Mouse (Mus musculus) midbrain, postnatal 0 days (tissue): ENCODE results near the gene Rabep1. TPM values are rescaled to one million over a fixed set of nuclear protein-coding genes. Genes with fewer than 3 reads are reported as not detected.

Source experiments
- ATAC-seq: fragments of 200-750 bp; cut with Nextera tagmentation; 2 replicates; pipeline ENCODE4 v1.8.0; 2017; ENCODE audit warnings: moderate number of reproducible peaks, mild to moderate bottlenecking, moderate TSS enrichment, moderate library complexity; ENCODE audit not compliant: low FRiP score
- DNase-seq: peaks from one replicate; pipeline ENCODE4 v3.0.0-alpha.2; 2015; ENCODE audit warnings: low spot score
- H3K27ac ChIP-seq: fragments of 300-500 bp; sonication (generic); 2 replicates; pipeline ENCODE4 v1.5.1; 2014; ENCODE audit warnings: low read depth, mild to moderate bottlenecking, low read length, mixed read lengths
- H3K27me3 ChIP-seq: fragments of 300-500 bp; sonication (generic); 2 replicates; pipeline ENCODE4 v1.6.1; 2014; ENCODE audit warnings: low read length, control low read depth, mixed read lengths; ENCODE audit not compliant: insufficient read depth
- H3K36me3 ChIP-seq: fragments of 300-500 bp; sonication (generic); 2 replicates; pipeline ENCODE4 v1.6.1; 2014; ENCODE audit warnings: low read length, control low read depth, mixed read lengths; ENCODE audit not compliant: insufficient read depth
- H3K4me1 ChIP-seq: fragments of 300-500 bp; sonication (generic); 2 replicates; pipeline ENCODE4 v1.6.1; 2014; ENCODE audit warnings: mild to moderate bottlenecking, control low read depth, antibody characterized with exemption, low read length, mixed read lengths; ENCODE audit not compliant: insufficient read depth
- H3K4me2 ChIP-seq: fragments of 300-500 bp; sonication (generic); 2 replicates; pipeline ENCODE4 v1.6.1; 2014; ENCODE audit warnings: low read depth, mild to moderate bottlenecking, low read length, mixed read lengths; ENCODE audit not compliant: poor library complexity, severe bottlenecking
- H3K4me3 ChIP-seq: fragments of 300-500 bp; sonication (generic); 2 replicates; pipeline ENCODE4 v1.5.1; 2014; ENCODE audit warnings: low read depth, mild to moderate bottlenecking, low read length, moderate library complexity
- H3K9ac ChIP-seq: fragments of 300-500 bp; sonication (generic); replicated peaks from 2 replicates; pipeline ENCODE4 v1.6.1; 2014; ENCODE audit warnings: mild to moderate bottlenecking, low read length, moderate library complexity, mixed read lengths; ENCODE audit not compliant: poor library complexity, severe bottlenecking
- H3K9me3 ChIP-seq: fragments of 300-500 bp; sonication (generic); 2 replicates; pipeline ENCODE4 v1.6.1; 2016; ENCODE audit warnings: low read length, control low read depth
- CTCF ChIP-seq: IDR thresholded peaks from 2 replicates; pipeline ENCODE4 v1.5.1; 2016; ENCODE audit warnings: antibody characterized with exemption, mild to moderate bottlenecking
- WGBS: fragments of 180-500 bp; shearing (Covaris S2); extraction: QIAGEN DNeasy Blood & Tissue Kit; methylation state at CpG from one replicate; pipeline ENCODE4 v1.1.7; 2014; 5-methylcytosine and 5-hydroxymethylcytosine counted together
- polyA plus RNA-seq: library from polyadenylated mRNA; unstranded; fragments of >200 nt; fragmentation: Nextera tagmentation; extraction: Ambion mirVana; gene quantifications from 2 replicates; pipeline ENCODE4 v1.2.1, GENCODE M21; 2015
- total RNA-seq: library from RNA; depleted of rRNA; stranded (reverse); fragments of >200 nt; gene quantifications from 2 replicates; pipeline ENCODE4 v1.2.3, GENCODE M21; 2014

The Rabep1 gene
- total and polyA plus RNA-seq, 2 experiments from 2014 or later, result 66.4 to 116 TPM

DNA sequence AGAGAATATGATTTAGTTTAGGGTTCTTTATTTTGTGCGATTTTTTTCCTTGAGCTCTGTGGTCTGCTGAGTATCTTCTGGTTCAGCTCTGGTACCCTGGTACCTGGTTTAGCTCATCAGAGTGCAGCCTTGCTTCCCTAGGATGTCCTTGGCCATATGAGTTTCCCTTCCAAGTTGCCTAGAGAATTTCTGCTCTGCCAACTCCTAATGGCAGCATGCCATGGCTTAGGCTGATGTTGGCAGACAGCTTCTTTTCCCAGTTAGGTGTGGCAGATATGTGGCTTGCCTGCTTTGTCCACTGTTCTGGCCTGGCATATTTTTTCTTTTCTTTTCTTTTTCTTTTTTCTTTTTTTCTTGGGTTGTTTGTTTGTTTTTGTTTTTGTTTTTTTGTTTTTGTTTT, 25.8 kb downstream of the Rabep1 start:
- no peak overlapping the region for H3K4me2 ChIP-seq
- DNase-seq, result peak; percentile 75
- 100% methylated on average over 1 of the region's 1 CpGs for WGBS
- no peaks in the 10 kb centered on the region for H3K9me3 ChIP-seq
- H3K4me1 ChIP-seq, result no peaks in the 10 kb centered on the region; the same call in 1 of the 2 replicates
- H3K36me3 ChIP-seq, result no peaks in the 10 kb centered on the region
- no peak overlapping the region for H3K4me3 ChIP-seq
- H3K9ac ChIP-seq, result no peak overlapping the region
- TF ChIP-seq CTCF, result no peak
- H3K27ac ChIP-seq, result no peak overlapping the region
- no peak for ATAC-seq
- H3K27me3 ChIP-seq, result no peaks in the 10 kb centered on the region

DNA sequence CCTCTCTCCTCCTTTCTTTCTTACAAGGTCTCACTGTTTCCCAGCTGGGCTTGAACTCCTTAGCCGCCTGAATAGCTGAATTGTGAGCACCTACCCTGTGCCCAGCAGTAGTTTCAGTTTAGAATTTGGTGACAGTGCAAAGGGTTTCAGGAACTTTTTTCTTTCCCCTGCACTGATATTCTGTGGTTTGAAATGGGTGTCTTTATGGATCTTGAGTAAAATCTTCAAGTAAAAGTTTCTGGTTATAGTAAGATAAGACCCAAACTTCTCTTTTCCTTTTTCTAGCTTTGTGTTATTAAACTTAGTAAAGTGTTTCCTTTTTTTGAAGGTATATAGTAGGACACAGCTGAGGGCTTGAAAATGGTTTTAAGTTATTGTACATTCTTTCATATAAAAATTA, 26.5 kb downstream of the Rabep1 start:
- no peaks in the 10 kb centered on the region; the same call in 1 of the 2 replicates for H3K4me1 ChIP-seq
- no peak for TF ChIP-seq CTCF
- H3K9me3 ChIP-seq, result no peaks in the 10 kb centered on the region
- ATAC-seq, result no peak
- no peak overlapping the region for H3K9ac ChIP-seq
- no peak overlapping the region for H3K27ac ChIP-seq
- DNase-seq, result no peak
- no peak overlapping the region for H3K4me2 ChIP-seq
- no peaks in the 10 kb centered on the region for H3K36me3 ChIP-seq
- 76% methylated on average over 1 of the region's 1 CpGs for WGBS
- no peaks in the 10 kb centered on the region for H3K27me3 ChIP-seq
- no peak overlapping the region for H3K4me3 ChIP-seq

DNA sequence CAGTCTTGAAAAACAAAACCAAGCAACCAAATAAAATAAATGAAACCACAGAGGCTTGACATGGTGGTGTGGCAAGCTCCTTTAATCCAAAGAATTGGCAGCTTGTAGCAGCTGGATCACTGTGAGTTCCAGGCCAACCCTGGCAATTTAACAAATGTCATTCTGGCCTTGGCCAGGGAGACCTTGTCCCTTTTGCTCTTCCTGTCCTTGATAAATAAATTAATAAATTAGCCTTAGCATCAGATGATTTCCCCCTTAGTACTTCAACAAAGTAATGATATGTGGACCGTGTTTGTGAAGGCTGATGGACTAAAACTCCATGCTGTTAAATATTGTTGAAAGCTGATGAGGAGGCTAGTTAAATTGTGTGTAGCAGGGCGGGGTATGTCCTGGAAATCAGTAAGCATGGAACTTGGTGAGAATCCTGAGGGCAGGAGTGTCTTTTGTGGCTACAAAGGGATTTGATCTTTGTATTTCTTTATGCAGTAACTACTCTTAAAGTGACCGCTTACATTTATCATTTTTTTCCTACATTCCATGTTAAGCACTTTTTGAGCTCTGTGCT, 27.3 kb downstream of the Rabep1 start:
- TF ChIP-seq CTCF, result no peak
- Histone ChIP-seq H3K9ac (no peak overlapping the region), H3K36me3 (no peaks in the 10 kb centered on the region), H3K27me3 (no peaks in the 10 kb centered on the region), H3K4me1 (no peaks in the 10 kb centered on the region; the same call in 1 of the 2 replicates), H3K27ac (no peak overlapping the region), H3K9me3 (no peaks in the 10 kb centered on the region), H3K4me2 (no peak overlapping the region), H3K4me3 (no peak overlapping the region)
- peak; percentile 19 for DNase-seq
- WGBS, result 88% methylated on average over 3 of the region's 3 CpGs
- ATAC-seq, result no peak

DNA sequence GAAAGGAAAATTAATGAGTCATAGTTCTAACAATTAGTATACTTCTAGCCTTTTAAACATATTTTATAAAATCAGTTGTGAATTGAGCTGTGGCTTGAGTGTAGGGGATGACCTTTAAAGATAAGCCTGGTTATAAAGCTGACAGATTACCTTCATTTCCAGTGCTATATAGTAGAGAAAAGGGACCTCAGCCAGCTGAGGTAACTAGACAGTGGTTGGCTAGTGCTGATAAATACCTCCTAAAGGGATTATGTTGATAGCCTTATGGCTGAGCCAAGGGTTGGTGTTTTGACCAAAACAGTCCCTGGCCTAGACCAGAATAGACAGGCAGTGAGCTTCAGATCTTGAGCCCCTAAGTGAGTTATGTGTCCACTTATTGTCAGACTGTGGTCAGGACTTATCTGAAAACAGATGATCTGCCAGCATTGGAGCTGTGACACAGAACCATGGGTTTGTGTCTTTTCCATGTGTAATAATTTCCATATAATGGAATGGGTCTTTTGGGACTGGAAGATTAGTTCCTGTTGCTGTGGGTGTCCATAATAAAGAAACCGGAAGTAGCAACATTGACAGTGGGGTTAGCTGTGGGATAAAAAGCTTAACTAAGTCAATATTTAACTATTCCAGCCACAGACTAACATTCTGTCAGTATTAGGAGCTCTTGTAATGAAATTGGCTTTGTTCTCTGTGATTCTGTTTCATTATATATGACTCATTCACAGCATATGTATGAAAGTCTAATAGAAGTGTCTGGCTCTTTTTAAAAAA, 29.5 kb downstream of the Rabep1 start:
- H3K9me3 ChIP-seq, result no peaks in the 10 kb centered on the region
- no peaks in the 10 kb centered on the region for H3K27me3 ChIP-seq
- H3K4me1 ChIP-seq, result no peaks in the 10 kb centered on the region; the same call in 1 of the 2 replicates
- no peak overlapping the region for H3K4me2 ChIP-seq
- H3K4me3 ChIP-seq, result no peak overlapping the region
- DNase-seq, result no peak
- 52% methylated on average over 1 of the region's 1 CpGs for WGBS
- TF ChIP-seq CTCF, result no peak
- H3K36me3 ChIP-seq, result no peaks in the 10 kb centered on the region
- ATAC-seq, result no peak
- H3K9ac ChIP-seq, result no peak overlapping the region
- H3K27ac ChIP-seq, result no peak overlapping the region

DNA sequence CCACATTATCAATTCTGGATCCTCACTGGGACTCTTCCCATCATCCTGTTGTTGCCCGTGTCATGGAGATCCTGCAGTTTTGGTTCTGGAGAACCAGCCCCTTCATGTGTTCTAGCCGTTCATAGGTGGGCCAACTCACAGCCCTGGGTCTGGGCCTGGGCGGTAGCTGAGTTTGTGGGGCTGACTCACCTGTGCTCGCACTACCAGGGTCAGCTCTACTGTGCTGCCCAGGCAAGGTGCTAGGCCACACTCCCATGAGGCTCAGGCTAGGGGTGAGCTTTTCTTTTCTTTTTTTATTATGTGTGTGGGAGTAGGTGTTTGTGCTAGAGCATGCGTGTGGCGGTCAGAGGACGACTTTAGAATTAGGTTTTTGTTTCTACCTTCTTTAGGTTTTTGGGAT, 33.1 kb downstream of the Rabep1 start:
- H3K36me3 ChIP-seq, result no peaks in the 10 kb centered on the region
- DNase-seq (no peak), ATAC-seq (no peak)
- no peaks in the 10 kb centered on the region for H3K27me3 ChIP-seq
- no peak overlapping the region for H3K9ac ChIP-seq
- no peak overlapping the region for H3K4me2 ChIP-seq
- H3K27ac ChIP-seq, result no peak overlapping the region
- no peaks in the 10 kb centered on the region; the same call in 1 of the 2 replicates for H3K4me1 ChIP-seq
- H3K4me3 ChIP-seq, result no peak overlapping the region
- 93% methylated on average over 7 of the region's 7 CpGs for WGBS
- H3K9me3 ChIP-seq, result no peaks in the 10 kb centered on the region
- no peak for TF ChIP-seq CTCF

DNA sequence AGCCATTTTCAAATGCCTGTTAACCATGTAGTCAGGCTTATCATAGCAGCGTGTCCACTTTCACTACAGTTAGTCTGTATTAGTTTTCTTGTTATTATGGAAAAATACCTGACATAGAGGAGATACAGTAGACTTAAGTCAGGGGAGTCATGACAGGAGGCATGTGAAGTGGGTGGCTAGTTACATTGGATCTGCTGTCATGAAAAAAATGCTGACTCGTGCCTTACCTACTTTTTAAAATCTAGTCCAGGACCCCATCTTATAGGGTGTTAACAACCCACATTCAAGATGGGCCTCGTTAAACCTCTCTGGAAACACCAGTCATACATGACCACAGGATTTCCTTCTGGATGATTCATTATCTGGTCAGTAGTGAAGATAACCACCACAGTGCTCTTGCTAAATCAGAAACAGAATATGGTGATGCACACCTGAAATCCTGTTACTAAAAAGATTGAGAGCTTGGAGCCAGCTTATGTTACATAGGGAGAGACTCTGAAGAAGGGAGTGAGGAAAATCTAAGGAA, 38.4 kb downstream of the Rabep1 start:
- 93% methylated on average over 3 of the region's 3 CpGs for WGBS
- H3K27ac ChIP-seq, result no peak overlapping the region
- H3K4me2 ChIP-seq, result no peak overlapping the region
- H3K9ac ChIP-seq, result no peak overlapping the region
- DNase-seq (no peak), ATAC-seq (no peak)
- no peaks in the 10 kb centered on the region for H3K4me1 ChIP-seq
- H3K27me3 ChIP-seq, result no peaks in the 10 kb centered on the region
- no peak for TF ChIP-seq CTCF
- no peak overlapping the region for H3K4me3 ChIP-seq
- 0 out of 2 replicates have a peak, but pooled peaks cover 8% of the 10 kb centered on the region for H3K36me3 ChIP-seq
- no peaks in the 10 kb centered on the region for H3K9me3 ChIP-seq
